Mouse (Mus musculus): ENCODE results near the gene Tdrd9.
"Not testable (repeated sequence)": the region's sequence is repeated elsewhere in the genome, so short reads cannot be mapped to it uniquely, and the experiment has no call there.

GRCm38 (mm10) chr12:112035341-112036100 is 64.2 kb downstream of the Tdrd9 start:
- not testable (repeated sequence) for TF ChIP-seq POLR2A (IDR thresholded peaks at IDR 0.05; ENCODE audit: low read depth, low read length); CTCF (conservative IDR thresholded peaks at IDR 0.05; ENCODE audit: insufficient read depth, insufficient read length, low read depth, low read length)

Data from kidney, adult 2 months (tissue).